Mouse (Mus musculus) lung, postnatal 0 days (tissue): ENCODE data around the gene Chn2. TPM values are rescaled to one million over a fixed set of nuclear protein-coding genes. Genes with fewer than 3 reads are reported as not detected.

Source experiments
- ATAC-seq: fragments of 200-750 bp; cut with Nextera tagmentation; 2 replicates; pipeline ENCODE4 v1.8.0; 2017; ENCODE audit warnings: moderate library complexity
- DNase-seq: peaks from one replicate; pipeline ENCODE4 v3.0.0-alpha.2; 2016; ENCODE audit warnings: low spot score
- H3K27ac ChIP-seq: fragments of 300-500 bp; sonication (generic); 2 replicates; pipeline ENCODE4 v1.5.1; 2014; ENCODE audit warnings: antibody characterized with exemption, mild to moderate bottlenecking, low read length, mixed read lengths
- H3K27me3 ChIP-seq: fragments of 300-500 bp; sonication (generic); replicated peaks from 2 replicates; pipeline ENCODE4 v1.6.1; 2014; ENCODE audit warnings: low read length, mixed read lengths; ENCODE audit not compliant: insufficient read depth
- H3K36me3 ChIP-seq: fragments of 300-500 bp; sonication (generic); 2 replicates; pipeline ENCODE4 v1.6.1; 2014; ENCODE audit warnings: low read length, mixed read lengths; ENCODE audit not compliant: insufficient read depth
- H3K4me1 ChIP-seq: fragments of 300-500 bp; sonication (generic); 2 replicates; pipeline ENCODE4 v1.6.1; 2014; ENCODE audit warnings: antibody characterized with exemption, low read depth, low read length, mixed read lengths; ENCODE audit not compliant: insufficient read depth
- H3K4me2 ChIP-seq: fragments of 300-500 bp; sonication (generic); replicated peaks from 2 replicates; pipeline ENCODE4 v1.6.1; 2014; ENCODE audit warnings: low read depth, mild to moderate bottlenecking, low read length, moderate library complexity, mixed read lengths
- H3K4me3 ChIP-seq: fragments of 300-500 bp; sonication (generic); 2 replicates; pipeline ENCODE4 v1.5.1; 2014; ENCODE audit warnings: low read depth, low read length
- H3K9ac ChIP-seq: fragments of 300-500 bp; sonication (generic); replicated peaks from 2 replicates; pipeline ENCODE4 v1.6.1; 2014; ENCODE audit warnings: low read depth, mild to moderate bottlenecking
- H3K9me3 ChIP-seq: fragments of 300-500 bp; sonication (generic); 2 replicates; pipeline ENCODE4 v1.6.1; 2016; ENCODE audit warnings: low read length, mixed read lengths
- CTCF ChIP-seq: IDR thresholded peaks from 2 replicates; pipeline ENCODE4 v1.5.1; 2016; ENCODE audit warnings: antibody characterized with exemption, mild to moderate bottlenecking
- EP300 ChIP-seq: IDR thresholded peaks from 2 replicates; pipeline ENCODE4 v1.6.1; 2016; ENCODE audit warnings: antibody characterized with exemption, mild to moderate bottlenecking, control low read depth
- WGBS: fragments of 180-500 bp; shearing (Covaris S2); extraction: QIAGEN DNeasy Blood & Tissue Kit; methylation state at CpG from one replicate; pipeline ENCODE4 v1.1.7; 2014; 5-methylcytosine and 5-hydroxymethylcytosine counted together
- polyA plus RNA-seq: library from polyadenylated mRNA; unstranded; fragments of >200 nt; fragmentation: Nextera tagmentation; extraction: Ambion mirVana; gene quantifications from 2 replicates; pipeline ENCODE4 v1.2.1, GENCODE M21; 2015

Chn2 gene
- polyA plus RNA-seq, 1 experiment from 2014 or later = 6.8 TPM

DNA sequence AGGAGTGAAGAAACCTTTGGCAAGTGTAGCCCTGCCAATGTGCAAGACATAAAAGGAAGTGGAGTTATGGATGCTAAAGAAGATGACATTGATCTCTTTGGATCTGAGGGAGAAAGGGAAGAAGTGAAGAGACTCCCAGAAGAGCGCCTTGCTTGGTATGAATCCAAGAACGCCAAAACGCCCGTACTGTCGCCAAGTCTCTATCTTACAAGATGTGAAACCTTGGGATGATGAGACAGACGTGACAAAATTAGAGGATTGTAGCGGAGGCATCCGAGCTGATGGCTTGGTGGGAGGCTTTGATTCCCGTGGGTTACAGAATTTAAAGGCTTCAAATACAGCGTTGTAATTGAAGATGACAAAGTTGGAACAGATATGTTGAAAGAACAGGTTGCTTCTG is 302.9 kb downstream of the Chn2 start:
- TF ChIP-seq CTCF (no peak), EP300 (no peak)
- H3K4me2 ChIP-seq = no peak overlapping the region
- no peak overlapping the region for H3K4me3 ChIP-seq

More for the DNA sequence above, 302.9 kb downstream of the Chn2 start:
- Histone ChIP-seq H3K36me3 (no peaks in the 10 kb centered on the region), H3K9me3 (no peaks in the 10 kb centered on the region), H3K9ac (no peak overlapping the region), H3K27ac (no peak overlapping the region), H3K27me3 (no peaks in the 10 kb centered on the region), H3K4me1 (no peaks in the 10 kb centered on the region)
- no peak for ATAC-seq
- 79% methylated on average over 10 of the region's 10 CpGs for WGBS
- no peak for DNase-seq

Other genes starting within 250 kb of the Chn2 start
- gene Tril, start 218.7 kb upstream of the Chn2 start, polyA plus RNA-seq = 23.9 and 28.6 TPM in 2 replicates
- gene Cpvl, start 60.9 kb upstream of the Chn2 start, polyA plus RNA-seq = 0.18 TPM in 2 replicates